Mouse (Mus musculus): ENCODE data around the gene Psma5.
"Not testable (repeated sequence)": the region's sequence is repeated elsewhere in the genome, so short reads cannot be mapped to it uniquely, and the experiment has no call there.

Psma5 gene

DNA sequence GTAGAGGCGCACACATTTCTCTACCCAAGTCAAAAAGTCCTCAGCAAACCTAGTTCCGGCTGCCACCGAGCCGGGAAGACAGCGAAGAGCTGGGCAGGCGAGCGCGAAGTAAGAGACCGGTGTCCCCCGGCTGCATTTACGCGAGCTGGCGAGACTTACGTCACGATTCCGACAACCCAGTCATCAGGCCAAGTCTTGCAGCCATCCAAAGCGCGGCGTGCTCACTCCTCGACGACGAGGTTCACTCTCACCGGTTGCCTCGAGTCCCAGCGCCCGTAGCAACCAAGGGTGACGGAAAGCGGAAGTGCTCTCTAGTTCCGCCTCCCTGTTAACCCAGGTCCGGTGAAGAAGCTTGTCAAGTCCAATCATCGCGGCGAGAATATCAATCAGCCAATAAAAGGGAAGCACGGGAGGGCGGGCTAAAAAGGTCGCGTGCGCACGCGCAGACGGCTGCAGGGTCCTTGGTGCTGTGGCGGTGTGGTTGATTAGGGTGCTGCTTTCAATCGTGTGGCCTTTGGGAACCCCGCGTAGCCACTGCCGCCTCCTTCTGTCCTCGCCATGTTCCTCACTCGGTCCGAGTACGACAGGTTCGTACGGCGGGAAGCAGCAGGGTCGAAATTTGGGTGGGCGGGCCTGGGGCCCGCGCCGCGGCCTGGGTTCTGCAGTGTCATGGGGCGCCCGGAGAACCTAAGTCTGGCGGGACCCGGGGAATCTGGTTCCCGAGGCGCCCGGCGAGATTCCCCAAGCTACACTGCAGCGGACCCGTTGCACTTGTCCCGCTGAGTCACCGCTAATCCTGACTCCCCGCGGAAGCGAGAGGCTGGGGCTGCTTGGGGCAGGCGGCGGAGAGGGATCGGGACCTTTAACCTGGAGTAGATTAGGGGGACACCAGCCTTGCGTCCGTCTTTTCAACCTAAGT lies at the start of gene Psma5:
Psma5 (plus strand) TSS at position 208 of the 919 bp plus-strand sequence.
- DNase-seq (ENCODE audit: low read depth, low spot score), result peak; percentile 99

- no peak for DNase-seq (ENCODE audit: low read depth, low spot score)
Observed at GRCm38 (mm10) chr3:108209001-108209400, 47.7 kb upstream of the Psma5 start.

- no peak for DNase-seq (ENCODE audit: low read depth, low spot score)
Observed at GRCm38 (mm10) chr3:108209536-108209935, 47.2 kb upstream of the Psma5 start.

DNA sequence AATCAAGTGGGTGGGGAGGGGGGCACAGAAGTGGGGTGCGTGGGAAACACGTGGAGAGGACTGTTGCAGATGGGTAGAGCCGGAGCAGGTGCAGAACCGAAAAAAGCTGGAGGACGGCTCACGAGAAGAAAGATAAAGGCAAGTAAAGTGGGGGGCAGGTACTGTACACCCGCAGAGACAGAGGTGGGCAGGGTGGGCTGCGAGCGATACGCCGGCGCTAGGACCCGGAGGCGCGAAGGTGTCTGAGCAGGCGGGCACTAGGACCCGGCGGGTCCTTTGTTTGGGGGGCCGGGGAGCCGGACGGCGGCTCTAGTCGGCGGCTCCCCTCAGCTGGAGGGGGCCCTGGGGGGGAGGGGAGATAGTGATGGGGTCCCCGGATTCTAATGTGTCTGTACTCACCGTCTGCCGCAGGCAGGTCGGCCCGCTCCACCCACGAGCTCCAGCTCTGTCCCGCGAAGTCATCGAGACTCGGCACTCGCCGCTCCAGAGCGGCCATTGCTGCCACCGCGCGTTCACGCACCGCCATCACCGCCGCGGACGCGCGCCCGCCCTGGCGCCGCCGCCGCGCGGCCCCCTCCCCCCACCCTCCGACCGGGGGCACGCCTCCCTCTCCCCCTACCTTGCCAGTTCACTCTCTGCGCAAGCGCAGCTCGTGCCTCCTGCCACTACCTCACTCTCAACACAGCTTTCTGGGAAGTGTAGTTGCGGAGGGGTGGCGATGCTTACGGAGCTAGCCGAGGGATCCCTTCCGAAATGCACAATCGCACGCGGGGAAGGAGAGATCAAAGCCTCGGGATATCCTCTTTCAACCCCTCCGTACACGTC lies 46.6 kb upstream of the Psma5 start:
- DNase-seq (ENCODE audit: low read depth, low spot score), result peak; percentile 98

GRCm38 (mm10) chr3:108210771-108211139 lies 46.0 kb upstream of the Psma5 start, which contains the start of gene Atxn7l2:
Gene Atxn7l2 (minus strand): TSS chr3:108210934.
- DNase-seq (ENCODE audit: low read depth, low spot score), result no peak

DNA sequence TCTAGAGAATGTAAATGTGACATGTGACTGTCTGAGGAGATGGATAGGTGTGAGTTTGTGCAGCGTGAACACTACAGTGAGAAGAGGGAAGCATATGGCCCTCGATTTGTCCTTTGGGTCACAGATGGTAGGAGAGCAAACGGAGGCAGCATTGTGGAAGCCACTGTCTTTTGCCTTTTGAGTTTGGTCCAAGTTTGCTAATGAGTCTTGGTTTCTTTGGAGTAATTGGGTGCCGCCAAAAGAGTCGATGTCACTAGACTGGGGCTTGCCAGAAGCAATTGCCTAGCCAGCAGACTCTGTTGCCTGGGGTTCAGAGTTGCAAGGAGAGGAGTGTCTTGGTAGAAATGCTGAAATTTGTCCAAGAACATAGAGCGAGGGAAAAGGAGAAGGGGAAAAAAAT lies 44.9 kb upstream of the Psma5 start:
- no peak for DNase-seq (ENCODE audit: low read depth, low spot score)

GRCm38 (mm10) chr3:108212406-108212805 lies 44.3 kb upstream of the Psma5 start:
- DNase-seq (ENCODE audit: low read depth, low spot score), result no peak

DNA sequence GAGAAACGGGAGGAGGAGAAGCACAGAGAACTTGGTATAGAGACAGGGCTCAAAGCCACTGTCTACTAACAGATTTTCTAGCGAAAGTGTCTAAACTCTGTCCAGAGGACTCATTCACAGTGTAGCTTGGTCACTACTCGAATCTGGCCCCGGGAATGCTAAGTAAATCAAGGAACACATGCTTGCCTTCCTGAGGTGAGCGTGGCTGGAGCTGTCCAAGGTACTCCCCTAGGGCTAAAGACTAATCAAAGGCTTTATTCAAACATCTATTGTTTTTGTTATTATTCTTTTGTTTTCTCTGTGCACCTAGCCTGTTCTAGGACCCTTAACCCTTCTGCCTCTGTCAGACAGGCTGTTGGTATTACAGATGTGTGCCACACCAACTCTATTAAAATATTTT lies 42.0 kb upstream of the Psma5 start:
- DNase-seq (ENCODE audit: low read depth, low spot score), result peak; percentile 65

- no peak for DNase-seq (ENCODE audit: low read depth, low spot score)
Observed at GRCm38 (mm10) chr3:108220661-108221060, 36.1 kb upstream of the Psma5 start.

GRCm38 (mm10) chr3:108225711-108226557 lies 30.8 kb upstream of the Psma5 start:
- DNase-seq (ENCODE audit: low read depth, low spot score), result no peak

GRCm38 (mm10) chr3:108226558-108227350 lies 30.0 kb upstream of the Psma5 start, which contains the start of gene Sypl2:
Gene Sypl2 (minus strand): TSS chr3:108226648.
- DNase-seq (ENCODE audit: low read depth, low spot score), result peak; percentile 43

DNA sequence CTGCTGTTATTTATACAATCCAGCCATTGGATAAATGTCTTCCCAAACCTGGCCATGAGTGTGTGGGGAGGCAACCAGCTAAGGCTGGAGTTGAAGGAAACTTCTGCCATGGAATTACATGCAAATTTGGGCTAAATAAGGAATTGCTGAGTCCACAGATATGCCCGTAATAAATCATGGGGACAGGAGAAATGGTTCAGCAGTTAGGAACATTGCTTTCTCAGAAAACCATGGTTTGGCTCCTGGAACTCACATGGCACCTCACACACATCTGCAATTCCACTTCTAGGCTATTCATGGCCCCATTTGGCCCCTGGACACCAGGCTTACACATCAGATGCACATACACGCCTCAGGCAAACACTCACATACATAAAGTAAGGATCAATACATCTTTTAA lies 29.2 kb upstream of the Psma5 start:
- no peak for DNase-seq (ENCODE audit: low read depth, low spot score)

DNA sequence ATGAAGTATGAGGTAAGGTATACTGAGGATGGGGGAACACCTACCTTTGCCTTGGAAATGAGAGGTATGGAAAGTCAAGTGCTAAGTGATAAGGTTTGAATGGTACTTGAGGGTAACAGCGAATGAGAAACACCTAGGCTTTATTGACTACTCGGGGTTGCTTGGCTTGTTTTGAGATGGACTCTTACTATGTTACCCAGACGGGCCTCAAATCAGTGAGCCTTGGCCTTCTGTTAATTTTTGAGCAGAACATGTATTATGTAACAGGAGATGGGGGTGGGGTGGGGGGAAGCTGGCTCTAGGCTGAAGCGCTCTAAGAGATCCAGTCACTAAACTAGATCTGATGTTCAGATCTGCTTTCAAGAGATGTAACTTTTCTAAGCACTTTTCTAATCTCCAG lies 25.1 kb upstream of the Psma5 start:
- DNase-seq (ENCODE audit: low read depth, low spot score), result no peak

DNA sequence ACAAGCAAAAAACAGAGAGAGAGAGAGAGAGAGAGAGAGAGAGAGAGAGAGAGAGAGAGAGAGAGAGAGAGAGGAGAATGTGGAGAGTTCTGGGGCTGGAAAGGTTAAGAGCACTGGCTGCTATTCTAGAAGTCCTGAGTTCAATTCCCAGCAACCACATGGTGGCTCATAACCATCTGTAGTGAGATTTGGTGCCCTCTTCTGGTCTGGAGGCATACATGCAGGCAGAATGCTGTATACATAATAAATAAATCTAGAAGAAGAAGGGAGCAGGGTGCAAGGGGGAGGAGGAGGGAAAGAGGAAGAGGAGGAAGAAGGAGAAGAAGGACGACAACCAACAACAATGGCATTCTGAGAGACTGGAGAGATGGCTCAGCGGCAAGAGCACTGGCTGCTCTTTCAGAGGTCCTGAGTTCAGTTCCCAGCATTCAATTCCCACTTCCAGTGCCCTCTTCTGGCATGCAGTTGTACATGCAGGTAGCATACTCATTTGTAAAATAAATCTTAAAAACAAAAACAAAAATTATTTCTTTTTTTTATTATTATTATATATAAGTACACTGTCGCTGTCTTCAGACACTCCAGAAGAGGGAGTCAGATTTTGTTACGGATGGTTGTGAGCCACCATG lies 19.1 kb upstream of the Psma5 start:
- DNase-seq (ENCODE audit: low read depth, low spot score), result not testable (repeated sequence)

GRCm38 (mm10) chr3:108241243-108241839 lies 15.4 kb upstream of the Psma5 start:
- DNase-seq (ENCODE audit: low read depth, low spot score), result no peak

DNA sequence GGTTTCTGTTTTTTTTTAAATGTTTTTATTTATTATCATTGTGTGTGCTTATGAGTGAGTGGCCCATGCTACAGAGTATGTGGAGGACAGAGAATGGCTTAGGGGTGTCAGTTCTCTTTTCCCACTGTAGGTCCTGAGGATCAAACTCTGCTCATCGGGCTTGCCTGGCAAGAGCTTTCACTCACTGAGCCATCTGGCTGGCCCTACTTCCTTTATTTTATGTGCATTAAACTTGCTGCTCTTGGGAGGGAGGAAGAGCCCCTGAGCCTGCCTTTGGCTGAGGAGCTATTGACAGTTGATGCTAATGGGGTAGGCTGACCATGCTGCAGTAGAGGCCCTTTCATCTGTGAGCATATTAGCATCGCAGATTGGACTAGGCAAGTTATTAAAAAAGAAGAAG lies 9.9 kb upstream of the Psma5 start:
- DNase-seq (ENCODE audit: low read depth, low spot score), result no peak

GRCm38 (mm10) chr3:108257831-108258500 lies 1.2 kb downstream of the Psma5 start:
- no peak for DNase-seq (ENCODE audit: low read depth, low spot score)

GRCm38 (mm10) chr3:108259319-108259718 lies 2.6 kb downstream of the Psma5 start:
- DNase-seq (ENCODE audit: low read depth, low spot score), result no peak

DNA sequence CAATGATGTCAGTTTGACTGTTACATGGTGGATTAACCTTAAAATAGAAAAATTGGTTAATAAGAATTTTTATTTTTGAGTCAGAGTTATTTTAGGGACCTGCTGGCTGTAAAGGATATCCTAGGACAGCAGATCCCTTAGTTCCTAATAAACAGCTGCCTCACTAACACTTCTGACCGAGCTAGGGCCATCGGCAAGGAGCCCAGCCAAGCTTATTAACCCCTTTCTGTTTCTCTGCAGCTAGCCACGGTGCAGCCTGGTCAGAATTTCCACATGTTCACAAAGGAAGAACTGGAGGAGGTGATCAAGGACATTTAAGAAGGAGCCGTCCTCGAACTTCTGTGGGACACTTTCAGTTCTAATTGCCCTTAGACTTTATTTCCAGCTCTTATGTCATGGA lies 22.8 kb downstream of the Psma5 start:
- not testable (repeated sequence) for DNase-seq (ENCODE audit: low read depth, low spot score)
